Mouse (Mus musculus) forebrain, embryonic 14.5 days (tissue): Measurements from ENCODE around the gene Golga2. TPM values are rescaled to one million over a fixed set of nuclear protein-coding genes. Genes with fewer than 3 reads are reported as not detected.

Experiments
- ATAC-seq: fragments of 200-750 bp; cut with Nextera tagmentation; 2 replicates; pipeline ENCODE4 v1.8.0; 2017; ENCODE audit warnings: mild to moderate bottlenecking, moderate library complexity
- DNase-seq: peaks from one replicate; pipeline ENCODE4 v3.0.0-alpha.2; 2015; ENCODE audit warnings: low spot score
- H3K27ac ChIP-seq: fragments of 300-500 bp; sonication (generic); 2 replicates; pipeline ENCODE4 v1.5.1; 2014; ENCODE audit warnings: low read depth, mild to moderate bottlenecking, control low read depth, low read length, moderate library complexity
- H3K27me3 ChIP-seq: fragments of 300-500 bp; sonication (generic); replicated peaks from 2 replicates; pipeline ENCODE4 v1.6.1; 2014; ENCODE audit warnings: low read length, control low read depth, mixed read lengths; ENCODE audit not compliant: control insufficient read depth, insufficient read depth
- H3K36me3 ChIP-seq: fragments of 300-500 bp; sonication (generic); 2 replicates; pipeline ENCODE4 v1.6.1; 2014; ENCODE audit warnings: low read length, control low read depth; ENCODE audit not compliant: control insufficient read depth, insufficient read depth
- H3K4me1 ChIP-seq: fragments of 300-500 bp; sonication (generic); 2 replicates; pipeline ENCODE4 v1.6.1; 2014; ENCODE audit warnings: antibody characterized with exemption, low read length, control low read depth; ENCODE audit not compliant: control insufficient read depth, insufficient read depth
- H3K4me2 ChIP-seq: fragments of 300-500 bp; sonication (generic); 2 replicates; pipeline ENCODE4 v1.6.1; 2014; ENCODE audit warnings: mild to moderate bottlenecking, control low read depth, low read length
- H3K4me3 ChIP-seq: fragments of 300-500 bp; sonication (generic); 2 replicates; pipeline ENCODE4 v1.5.1; 2014; ENCODE audit warnings: low read depth, low read length, control low read depth
- H3K9ac ChIP-seq: fragments of 300-500 bp; sonication (generic); 2 replicates; pipeline ENCODE4 v1.6.1; 2014; ENCODE audit warnings: mild to moderate bottlenecking, low read length, control low read depth, moderate library complexity
- H3K9me3 ChIP-seq: fragments of 300-500 bp; sonication (generic); replicated peaks from 2 replicates; pipeline ENCODE4 v1.6.1; 2016; ENCODE audit warnings: low read length, control low read depth, mixed read lengths; ENCODE audit not compliant: control insufficient read depth
- WGBS: fragments of 180-500 bp; shearing (Covaris S2); extraction: QIAGEN DNeasy Blood & Tissue Kit; methylation state at CpG from one replicate; pipeline ENCODE4 v1.1.7; 2014; 5-methylcytosine and 5-hydroxymethylcytosine counted together
- polyA plus RNA-seq: library from polyadenylated mRNA; unstranded; fragments of >200 nt; fragmentation: Nextera tagmentation; extraction: Ambion mirVana; gene quantifications from 2 replicates; pipeline ENCODE4 v1.2.1, GENCODE M21; 2014

The Golga2 gene
- polyA plus RNA-seq, 1 experiment from 2014 or later = 15.5 TPM

GRCm38 (mm10) chr2:32302952-32303351, 15.8 kb downstream of the Golga2 start:
- Histone ChIP-seq H3K4me2 (no peak overlapping the region), H3K9ac (no peak overlapping the region), H3K27ac (no peak overlapping the region), H3K27me3 (no peaks in the 10 kb centered on the region), H3K4me1 (no peaks in the 10 kb centered on the region), H3K36me3 (peaks cover 94% of the 10 kb centered on the region), H3K9me3 (no peaks in the 10 kb centered on the region), H3K4me3 (no peak overlapping the region)
- WGBS = 92% methylated on average over 10 of the region's 10 CpGs
- ATAC-seq (no peak), DNase-seq (no peak)

- Histone ChIP-seq H3K9ac (no peak overlapping the region), H3K9me3 (no peaks in the 10 kb centered on the region), H3K4me3 (no peak overlapping the region), H3K36me3 (peaks cover 94% of the 10 kb centered on the region), H3K4me1 (no peaks in the 10 kb centered on the region), H3K4me2 (no peak overlapping the region), H3K27me3 (no peaks in the 10 kb centered on the region), H3K27ac (no peak overlapping the region)
- WGBS = 55% methylated on average over 8 of the region's 8 CpGs
- ATAC-seq = peak; percentile 52
- DNase-seq = peak; percentile 51
Measured at GRCm38 (mm10) chr2:32304145-32304832, 17.1 kb downstream of the Golga2 start.

- Histone ChIP-seq H3K4me2 (no peak overlapping the region), H3K9me3 (no peaks in the 10 kb centered on the region), H3K27ac (no peak overlapping the region), H3K27me3 (no peaks in the 10 kb centered on the region), H3K4me3 (no peak overlapping the region), H3K9ac (no peak overlapping the region), H3K4me1 (no peaks in the 10 kb centered on the region), H3K36me3 (peaks cover 96% of the 10 kb centered on the region)
- ATAC-seq (no peak), DNase-seq (no peak)
- WGBS = 96% methylated on average over 5 of the region's 5 CpGs
Measured at GRCm38 (mm10) chr2:32305668-32306067, 18.5 kb downstream of the Golga2 start.

GRCm38 (mm10) chr2:32306176-32306575, 19.0 kb downstream of the Golga2 start:
- Histone ChIP-seq H3K4me2 (no peak overlapping the region), H3K36me3 (peaks cover 92% of the 10 kb centered on the region), H3K4me1 (peaks cover under 1% of the 10 kb centered on the region; the same call in 1 of the 2 replicates), H3K27ac (no peak overlapping the region), H3K9ac (no peak overlapping the region), H3K4me3 (no peak overlapping the region), H3K27me3 (no peaks in the 10 kb centered on the region), H3K9me3 (no peaks in the 10 kb centered on the region)
- WGBS = 90% methylated on average over 9 of the region's 9 CpGs
- DNase-seq (no peak), ATAC-seq (no peak)

GRCm38 (mm10) chr2:32307247-32307798, 20.1 kb downstream of the Golga2 start:
- Histone ChIP-seq H3K27ac (no peak overlapping the region), H3K9me3 (no peaks in the 10 kb centered on the region), H3K4me1 (peaks cover 10% of the 10 kb centered on the region), H3K27me3 (no peaks in the 10 kb centered on the region), H3K4me3 (no peak overlapping the region), H3K9ac (no peak overlapping the region), H3K36me3 (peaks cover 81% of the 10 kb centered on the region), H3K4me2 (no peak overlapping the region)
- WGBS = 86% methylated on average over 6 of the region's 6 CpGs
- ATAC-seq = no peak
- no peak for DNase-seq

GRCm38 (mm10) chr2:32307941-32308760, 21.0 kb downstream of the Golga2 start:
- no peak overlapping the region for H3K4me2 ChIP-seq
- H3K9me3 ChIP-seq = no peaks in the 10 kb centered on the region
- H3K27me3 ChIP-seq = no peaks in the 10 kb centered on the region
- no peak overlapping the region for H3K27ac ChIP-seq
- peaks cover 73% of the 10 kb centered on the region for H3K36me3 ChIP-seq
- H3K4me1 ChIP-seq = peaks cover 10% of the 10 kb centered on the region
- DNase-seq (peak; percentile 79), ATAC-seq (no peak)
- 39% methylated on average over 8 of the region's 8 CpGs for WGBS
- H3K9ac ChIP-seq = no peak overlapping the region
- no peak overlapping the region for H3K4me3 ChIP-seq

GRCm38 (mm10) chr2:32308870-32309568, 21.8 kb downstream of the Golga2 start:
- Histone ChIP-seq H3K9me3 (no peaks in the 10 kb centered on the region), H3K4me2 (no peak overlapping the region), H3K27ac (no peak overlapping the region), H3K9ac (no peak overlapping the region), H3K36me3 (peaks cover 64% of the 10 kb centered on the region), H3K4me3 (no peak overlapping the region), H3K27me3 (no peaks in the 10 kb centered on the region), H3K4me1 (peaks cover 10% of the 10 kb centered on the region)
- ATAC-seq (no peak), DNase-seq (no peak)
- 90% methylated on average over 16 of the region's 16 CpGs for WGBS

GRCm38 (mm10) chr2:32310096-32310845, 23.1 kb downstream of the Golga2 start:
- ATAC-seq (no peak), DNase-seq (no peak)
- Histone ChIP-seq H3K27me3 (no peaks in the 10 kb centered on the region), H3K4me2 (no peak overlapping the region), H3K4me1 (peaks cover 10% of the 10 kb centered on the region), H3K36me3 (peaks cover 51% of the 10 kb centered on the region), H3K27ac (no peak overlapping the region), H3K9ac (no peak overlapping the region), H3K9me3 (no peaks in the 10 kb centered on the region), H3K4me3 (no peak overlapping the region)
- 91% methylated on average over 18 of the region's 18 CpGs for WGBS
